Mouse (Mus musculus) cerebellum, adult 2 months (tissue): ENCODE data around the gene 4430402I18Rik.

Source experiments
- CTCF ChIP-seq: fragments of 200-500 bp; IDR thresholded peaks from 2 replicates; pipeline ENCODE4 v1.5.1; 2011; ENCODE audit warnings: low read depth, mild to moderate bottlenecking, control low read depth, low read length, moderate library complexity, borderline replicate concordance; ENCODE audit not compliant: insufficient read depth
- POLR2A ChIP-seq: fragments of 200-500 bp; IDR thresholded peaks from 2 replicates; pipeline ENCODE4 v1.6.1; 2011; ENCODE audit warnings: low read length, control low read depth, borderline replicate concordance; ENCODE audit not compliant: insufficient read depth

GRCm38 (mm10) chr19:28947311-28947710 is 20.3 kb downstream of the 4430402I18Rik start:
- TF ChIP-seq POLR2A (no peak), CTCF (no peak)
